Mouse (Mus musculus) embryonic fibroblast, embryonic 13.5 days (primary cell): ENCODE data around the gene Ece2.

Experiments used
- CTCF ChIP-seq: IDR thresholded peaks from 2 replicates; pipeline ENCODE4 v1.5.1; 2011; ENCODE audit warnings: mild to moderate bottlenecking, control low read depth, low read length, moderate library complexity, borderline replicate concordance; ENCODE audit not compliant: insufficient read depth
- POLR2A ChIP-seq: IDR thresholded peaks from 2 replicates; pipeline ENCODE4 v1.6.1; 2011; ENCODE audit warnings: low read depth, mild to moderate bottlenecking, control low read depth, low read length, moderate library complexity

DNA sequence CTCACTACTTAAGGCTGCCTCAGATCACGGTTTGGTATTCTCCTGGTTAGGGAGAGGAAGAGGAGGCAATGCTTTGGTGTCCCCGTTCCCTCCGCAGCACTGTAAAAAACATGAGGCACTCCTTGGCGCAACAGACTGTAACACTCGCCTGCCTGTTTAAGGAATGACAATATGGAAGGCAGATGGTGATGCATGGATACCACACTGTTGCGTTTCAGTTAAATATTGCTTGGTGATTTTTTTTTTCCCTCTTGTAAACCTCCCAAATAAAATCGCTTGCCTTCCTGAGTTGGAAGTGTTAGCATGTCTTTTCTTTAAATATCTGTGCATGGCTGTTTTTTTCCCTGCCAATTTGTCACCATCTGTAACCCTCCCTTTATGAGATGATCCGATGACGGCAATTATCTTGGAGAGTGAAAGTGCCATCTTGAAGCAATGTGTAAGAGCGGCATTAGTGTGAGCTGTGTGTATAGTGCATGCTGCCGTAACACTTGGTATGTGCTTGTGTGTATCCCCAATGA lies 697 bp upstream of the Ece2 start:
- TF ChIP-seq CTCF (no peak), POLR2A (no peak)
